Mouse (Mus musculus): ENCODE data around the gene Obsl1.

Gene Obsl1

DNA sequence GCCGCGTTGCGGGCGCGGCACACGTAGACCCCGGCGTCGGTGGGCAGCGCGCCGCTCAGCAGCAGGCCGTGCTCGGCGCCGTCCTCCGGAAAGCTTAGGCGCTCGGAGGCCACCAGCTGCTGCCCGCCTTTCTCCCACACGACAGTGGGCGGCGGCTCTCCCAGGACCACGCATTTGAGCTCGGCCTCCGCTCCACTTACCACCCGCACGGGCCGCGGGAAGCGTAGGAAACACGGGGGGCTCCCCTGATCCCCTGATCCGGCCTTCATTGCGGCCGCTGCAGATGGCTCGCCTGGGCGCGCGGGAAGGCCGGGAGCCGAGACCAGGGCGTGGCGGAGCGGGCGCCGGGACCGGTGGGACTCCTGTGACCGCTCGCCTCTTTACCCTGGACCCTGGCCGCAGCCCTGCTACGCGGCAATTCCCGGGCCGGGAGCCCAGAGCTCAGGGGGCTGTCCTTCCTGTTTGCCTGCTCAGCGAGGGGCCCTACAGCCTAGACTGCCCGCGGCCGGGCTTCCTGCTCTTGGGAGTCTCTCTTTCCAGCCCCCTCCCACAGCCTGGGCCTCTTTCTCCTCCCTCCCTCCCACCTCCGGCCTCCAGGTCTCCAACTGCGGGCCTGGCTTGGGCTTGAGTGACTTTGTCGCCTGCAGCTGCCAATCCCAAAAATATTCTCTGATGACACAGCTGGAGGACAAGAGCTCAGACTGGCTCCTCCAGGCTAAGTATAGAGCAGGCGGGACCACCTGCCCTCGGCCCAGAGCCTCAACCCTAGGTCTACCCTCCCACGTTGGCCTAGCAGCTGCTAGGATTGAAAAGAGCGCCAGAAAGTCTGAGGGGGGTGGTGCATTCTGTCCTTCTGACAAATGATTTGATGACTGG lies at the start of gene Obsl1:
Obsl1 (minus strand) TSS at position 497 of the 876 bp plus-strand sequence.
- peak; percentile 90 for DNase-seq

- no peak for DNase-seq
Observed at GRCm38 (mm10) chr1:75555680-75556079, 49.4 kb upstream of the Obsl1 start.

DNA sequence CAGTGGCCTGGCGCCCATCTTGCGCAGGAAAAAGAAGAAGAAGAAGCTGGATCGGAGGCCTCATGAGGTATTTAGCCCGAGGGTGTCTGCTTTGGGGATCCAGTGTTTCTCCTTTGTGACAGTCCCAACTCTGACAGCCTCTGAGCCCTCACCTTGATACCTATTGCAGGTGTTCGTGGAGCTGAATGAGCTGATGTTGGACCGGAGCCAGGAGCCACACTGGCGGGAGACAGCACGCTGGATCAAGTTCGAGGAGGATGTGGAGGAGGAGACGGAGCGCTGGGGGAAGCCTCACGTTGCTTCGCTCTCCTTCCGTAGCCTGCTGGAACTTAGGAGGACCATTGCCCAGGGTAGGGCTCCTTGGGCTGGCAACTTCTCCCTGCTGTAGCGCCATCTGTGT lies 44.3 kb upstream of the Obsl1 start:
- no peak for DNase-seq

DNA sequence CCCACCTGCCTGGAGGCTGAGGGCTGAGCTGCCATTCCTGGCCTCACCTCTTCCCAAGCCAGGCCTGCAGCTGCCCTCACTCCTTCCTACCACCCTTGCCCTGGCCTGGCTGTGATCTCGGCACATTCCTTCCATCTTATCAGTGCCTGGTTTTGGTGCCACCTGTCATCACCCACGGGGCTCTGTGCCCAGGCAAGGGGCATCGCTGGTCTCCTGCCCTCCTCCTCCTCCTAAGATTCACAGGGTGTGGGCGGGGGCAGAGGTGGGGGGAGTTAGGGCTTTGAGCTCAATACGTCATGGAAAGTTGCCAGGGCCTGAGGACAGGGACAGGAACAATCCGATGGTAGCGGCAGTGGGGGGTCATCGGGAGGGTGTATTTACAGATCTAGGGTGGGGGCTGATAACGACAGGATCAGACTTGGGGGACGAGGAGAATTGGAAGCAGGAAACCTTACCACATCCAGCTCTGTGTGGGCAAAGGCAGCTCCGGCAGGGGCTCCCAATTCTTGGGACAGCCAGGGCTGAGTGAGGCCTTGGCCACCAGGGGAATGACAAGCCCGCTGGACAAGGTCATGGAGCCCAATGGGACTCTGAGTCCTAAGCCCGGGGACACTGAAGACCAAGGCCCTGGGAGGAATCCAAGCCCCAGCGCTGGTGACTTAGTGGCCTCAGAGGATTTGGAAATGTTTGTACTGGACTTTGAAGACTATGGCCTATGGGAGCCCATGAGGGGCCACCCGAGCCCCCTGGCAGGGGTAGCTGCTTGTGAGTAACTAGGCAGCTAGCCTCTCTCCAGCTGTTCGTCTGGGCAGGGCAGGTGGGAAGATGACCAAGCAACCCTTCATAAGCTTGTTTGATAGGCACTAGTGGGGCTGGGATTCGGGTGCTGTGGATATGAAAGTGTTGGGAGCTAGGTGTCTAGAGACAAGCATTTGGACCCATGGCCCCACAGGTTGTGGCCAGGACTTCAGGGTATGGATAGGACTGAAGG lies 43.3 kb upstream of the Obsl1 start:
- DNase-seq: no peak

DNA sequence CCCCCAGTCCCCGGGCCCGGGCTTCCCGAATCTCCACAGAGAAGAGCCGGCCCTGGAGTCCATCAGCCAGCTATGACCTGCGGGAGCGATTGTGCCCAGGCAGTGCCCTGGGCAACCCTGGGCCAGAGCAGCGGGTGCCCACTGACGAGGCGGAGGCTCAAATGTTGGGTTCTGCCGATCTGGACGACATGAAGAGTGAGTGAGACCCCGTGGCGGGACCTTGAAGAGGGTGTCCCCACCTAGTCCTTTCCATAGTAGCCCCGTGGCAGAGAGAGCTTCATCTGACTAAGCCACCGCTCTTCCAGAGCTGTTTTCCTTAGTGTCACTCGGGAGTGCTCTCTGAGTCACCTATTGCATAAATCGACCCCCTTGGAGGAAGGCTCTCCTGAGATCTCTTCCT lies 42.6 kb upstream of the Obsl1 start:
- no peak for DNase-seq

- DNase-seq: no peak
Observed at GRCm38 (mm10) chr1:75548083-75548482, 41.8 kb upstream of the Obsl1 start.

GRCm38 (mm10) chr1:75547351-75547750 lies 41.1 kb upstream of the Obsl1 start:
- DNase-seq: no peak

DNA sequence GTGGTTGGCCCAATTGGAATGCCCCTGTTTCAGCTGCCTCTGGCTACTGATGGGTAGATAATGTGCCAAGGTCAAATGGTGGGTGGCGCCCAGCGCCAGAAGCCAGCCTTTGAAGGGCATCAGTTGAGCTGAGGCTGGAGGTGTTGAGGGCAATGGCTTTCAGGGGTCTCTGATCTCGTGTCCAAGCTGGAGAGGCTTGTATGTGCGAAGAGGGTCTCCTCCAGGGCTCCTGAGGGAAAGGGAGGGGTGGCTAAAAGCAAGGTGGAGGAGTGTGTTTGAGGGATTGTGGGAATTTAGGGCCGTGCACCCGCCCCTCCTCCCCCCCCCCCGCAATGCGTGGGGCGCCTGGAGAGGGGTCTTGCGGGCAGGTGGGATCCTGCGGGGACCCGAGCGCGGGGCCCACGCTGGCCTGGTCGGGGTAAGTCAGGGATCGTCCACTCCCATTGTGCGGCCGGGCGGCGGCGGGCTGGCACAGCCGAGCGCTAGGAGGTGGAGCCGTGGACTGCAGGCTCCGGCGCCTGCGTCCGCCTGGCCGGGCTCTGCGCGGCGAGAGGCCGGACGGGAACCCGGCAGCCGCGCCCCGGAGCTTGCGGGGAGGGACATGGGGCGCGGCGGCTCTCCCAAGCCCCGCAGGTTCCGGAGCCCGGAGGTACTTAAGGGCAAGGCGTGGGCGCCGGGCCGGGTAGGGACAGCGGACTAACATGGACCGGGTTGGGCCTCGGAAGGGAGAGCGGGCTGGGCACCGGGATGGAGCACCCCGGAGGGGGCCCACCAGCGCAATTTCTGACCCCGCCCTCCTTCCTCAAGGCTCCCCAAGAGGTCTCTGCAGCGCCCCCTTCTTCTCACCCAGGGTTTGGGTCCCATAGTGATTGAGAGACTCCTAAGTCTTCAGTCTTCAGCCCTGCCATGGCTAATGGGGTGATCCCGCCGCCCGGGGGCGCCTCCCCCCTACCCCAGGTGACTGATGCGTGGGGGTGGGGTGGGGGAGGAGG lies 40.0 kb upstream of the Obsl1 start, which contains the start of gene Slc4a3:
Slc4a3 (plus strand) TSS at position 302 of the 992 bp plus-strand sequence.
- peak; percentile 78 for DNase-seq

GRCm38 (mm10) chr1:75544351-75544750 lies 38.1 kb upstream of the Obsl1 start:
- DNase-seq: no peak

DNA sequence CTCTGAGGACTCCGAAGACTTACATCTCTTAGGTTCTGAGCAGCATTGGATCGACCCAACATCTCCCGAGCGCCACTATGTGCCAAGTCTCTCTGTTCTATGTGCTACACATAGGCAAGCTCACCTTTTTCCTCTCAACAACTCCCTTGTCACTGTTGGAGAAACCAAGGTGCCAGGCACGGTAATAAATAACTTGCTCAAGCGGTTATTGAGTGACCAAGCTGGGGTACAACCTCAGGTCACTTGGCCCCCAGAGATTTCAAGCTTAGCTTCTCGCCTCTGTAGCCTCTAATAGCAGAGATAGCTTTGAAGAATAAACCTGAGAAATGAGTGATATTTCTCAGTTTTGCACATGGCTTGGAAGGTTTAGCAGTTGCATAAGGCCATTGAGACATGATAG lies 35.2 kb upstream of the Obsl1 start:
- no peak for DNase-seq

DNA sequence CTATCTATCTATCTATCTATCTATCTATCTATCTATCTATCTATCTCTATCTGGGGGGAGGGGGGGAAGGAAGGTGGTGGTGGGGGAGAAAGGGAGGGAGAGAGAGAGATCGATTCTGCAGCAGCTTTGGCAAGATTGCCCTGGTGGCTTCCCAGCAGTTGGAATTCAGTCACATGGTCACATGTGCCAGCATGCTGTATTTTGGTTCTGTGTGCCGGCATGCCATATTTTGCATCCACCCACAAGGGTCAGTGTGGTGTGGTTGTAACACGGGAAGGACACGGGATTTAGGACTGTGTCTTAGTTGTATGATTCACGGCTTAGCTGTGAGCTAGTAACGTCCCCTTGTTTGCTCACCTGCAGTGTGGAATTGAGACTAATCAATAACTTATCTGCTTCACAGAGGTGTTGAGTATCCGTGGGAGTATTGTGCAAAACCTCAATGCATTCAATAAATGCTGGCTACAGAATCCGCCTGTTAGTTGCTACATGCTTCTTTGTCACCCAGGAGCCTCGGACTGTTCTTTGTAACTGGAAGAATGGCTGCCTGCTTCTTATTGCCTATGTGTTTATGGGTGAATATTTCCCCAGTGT lies 32.4 kb upstream of the Obsl1 start:
- DNase-seq: no peak

GRCm38 (mm10) chr1:75537587-75537986 lies 31.3 kb upstream of the Obsl1 start:
- no peak for DNase-seq

DNA sequence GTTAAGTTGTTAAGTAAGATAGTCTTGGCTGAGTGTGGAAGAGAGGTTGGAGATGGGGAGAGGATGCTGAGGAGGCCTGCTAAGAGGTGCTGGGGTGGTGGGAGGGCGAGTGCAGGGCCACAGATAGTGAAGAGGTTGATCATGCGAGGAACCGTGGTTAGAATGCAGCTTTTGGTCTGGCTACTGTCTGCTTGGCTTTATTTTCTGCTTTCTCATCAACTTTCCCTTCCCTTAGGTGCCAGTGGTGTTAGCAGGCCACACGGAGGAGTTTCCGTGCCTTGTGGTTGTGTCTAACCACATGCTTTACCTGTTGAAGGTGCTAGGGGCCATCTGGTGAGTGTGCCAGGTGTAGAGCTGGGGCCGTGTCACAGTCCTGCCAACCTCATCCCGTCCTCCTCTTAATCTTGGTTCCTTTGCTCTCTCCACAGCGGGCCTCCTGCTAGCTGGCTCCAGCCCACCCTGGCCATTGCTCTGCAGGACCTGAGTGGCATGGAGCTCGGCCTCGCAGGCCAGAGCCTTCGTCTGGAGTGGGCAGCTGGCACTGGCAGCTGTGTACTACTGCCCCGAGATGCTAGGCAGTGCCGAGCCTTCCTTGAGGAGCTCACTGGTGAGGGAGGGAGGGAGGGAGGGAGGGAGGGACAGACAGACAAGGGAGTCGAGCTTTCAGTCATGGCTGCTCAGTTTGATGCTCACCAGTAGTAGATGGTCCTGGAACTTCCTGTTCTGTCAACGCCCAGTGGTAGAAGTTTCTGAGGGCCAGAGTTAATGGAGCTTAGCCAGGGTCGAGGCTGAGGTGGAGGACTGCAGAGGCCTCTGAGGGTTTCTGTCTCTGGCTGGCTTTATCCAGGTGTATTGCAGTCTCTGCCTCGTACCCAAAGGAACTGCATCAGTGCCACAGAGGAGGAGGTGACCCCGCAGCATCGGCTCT lies 27.3 kb upstream of the Obsl1 start:
- DNase-seq: no peak

DNA sequence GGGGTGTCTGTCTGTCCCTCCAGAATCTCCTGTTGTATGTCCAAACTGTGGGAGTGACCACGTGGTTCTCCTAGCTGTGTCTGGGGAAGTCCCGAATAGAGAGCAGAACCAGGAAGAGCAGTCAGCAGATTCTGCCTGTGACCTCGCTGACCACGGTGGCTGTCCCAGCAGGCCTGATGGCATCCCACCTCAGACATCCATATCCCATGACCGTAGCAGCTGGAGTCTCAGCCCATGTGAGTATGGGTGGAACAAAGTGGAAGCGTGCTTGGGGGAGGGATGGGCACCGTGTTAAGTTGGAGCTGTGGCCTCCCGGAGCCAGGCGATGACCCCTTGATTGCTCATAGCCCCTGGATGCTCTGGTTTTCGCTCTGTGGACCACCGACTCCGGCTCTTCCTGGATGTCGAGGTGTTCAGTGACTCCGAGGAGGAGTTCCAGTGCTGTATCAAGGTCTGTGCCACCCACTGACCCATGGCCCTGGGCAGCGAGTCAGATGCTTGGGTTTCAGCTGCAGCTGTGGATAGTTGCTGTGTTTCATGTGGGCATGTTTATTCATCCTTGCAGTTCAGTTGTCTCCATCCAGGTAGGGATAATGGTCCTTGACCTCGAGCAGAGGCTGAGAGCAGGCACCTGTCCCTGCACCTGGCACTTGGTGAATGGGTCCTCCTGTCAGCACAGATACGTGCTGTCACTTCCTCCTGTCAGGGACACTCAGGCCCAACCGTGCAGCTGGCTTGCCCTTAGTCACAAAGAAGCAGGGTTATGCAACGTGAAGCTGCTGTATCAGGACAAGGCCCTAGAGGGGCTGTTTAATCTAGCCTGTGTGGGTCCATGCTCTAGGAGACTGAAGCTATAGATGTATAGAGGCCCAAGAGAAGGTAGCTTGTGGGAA lies 26.3 kb upstream of the Obsl1 start:
- DNase-seq: no peak

GRCm38 (mm10) chr1:75530546-75530945 lies 24.3 kb upstream of the Obsl1 start:
- no peak for DNase-seq

GRCm38 (mm10) chr1:75524679-75525078 lies 18.4 kb upstream of the Obsl1 start:
- DNase-seq: no peak

DNA sequence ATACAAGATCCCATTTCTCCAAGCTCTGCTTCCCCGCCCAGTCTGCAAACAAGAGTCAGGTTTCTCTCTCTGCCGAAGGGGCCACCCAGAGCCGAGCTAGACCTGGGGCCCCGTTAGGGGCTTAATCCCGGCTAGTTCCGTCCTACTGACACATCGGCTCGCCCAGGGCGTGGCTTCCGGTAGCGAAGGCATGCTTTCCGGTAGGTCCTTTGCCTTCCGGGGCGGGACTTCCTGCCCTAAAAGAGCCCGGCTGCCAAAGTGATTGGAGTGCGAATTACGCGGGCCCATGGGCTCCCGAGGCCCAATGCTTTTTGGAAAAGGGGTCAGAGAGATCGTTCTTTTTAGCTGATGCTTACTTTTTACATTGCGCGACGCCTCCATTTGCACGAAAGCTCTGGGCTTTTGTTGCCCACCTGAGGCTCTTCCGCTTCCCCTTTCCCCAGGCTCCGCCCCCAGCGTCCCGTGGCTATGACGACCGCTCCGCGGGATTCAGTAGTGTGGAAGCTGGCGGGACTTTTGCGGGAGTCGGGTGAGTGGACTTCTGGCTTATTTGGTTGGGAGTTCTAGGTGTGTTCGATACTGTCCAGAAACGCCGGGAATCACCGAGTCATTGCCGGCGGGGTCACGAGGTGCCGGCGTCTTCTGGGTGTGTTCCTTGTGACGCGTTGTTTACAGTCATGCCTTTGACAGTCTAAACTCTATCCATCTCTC lies 15.2 kb upstream of the Obsl1 start, which contains the start of gene Stk11ip:
Stk11ip (plus strand) TSS at position 209 of the 711 bp plus-strand sequence.
- peak; percentile 96 for DNase-seq

DNA sequence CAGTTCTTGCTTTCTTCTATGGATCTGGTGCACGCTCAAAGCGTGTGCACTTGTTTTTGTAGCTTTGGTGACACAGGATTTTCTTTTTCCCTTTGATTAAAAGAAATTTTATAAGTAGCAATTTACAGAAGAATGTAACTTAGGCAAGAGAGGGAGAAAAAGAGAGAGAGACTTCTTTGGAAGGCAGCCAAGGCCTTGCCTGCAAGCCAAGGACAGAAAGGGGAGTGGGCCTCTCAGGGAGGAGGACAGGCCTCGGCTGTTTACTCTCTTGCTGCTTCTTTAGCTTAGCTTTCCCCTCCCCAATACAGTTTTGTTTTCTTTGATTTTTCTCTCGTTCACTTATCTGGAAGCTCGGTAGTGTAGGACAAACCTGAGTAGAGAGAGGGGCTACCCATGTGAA lies 13.3 kb upstream of the Obsl1 start:
- no peak for DNase-seq

- DNase-seq: no peak
Observed at GRCm38 (mm10) chr1:75518427-75518826, 12.2 kb upstream of the Obsl1 start.
